Mouse (Mus musculus) fat pad, adult 2 months (tissue): ENCODE measurements around the gene Zfp715.
A peak's percentile ranks its signal among the peaks of the same experiment; 100 is the strongest.
"Not testable (repeated sequence)": the region's sequence is repeated elsewhere in the genome, so short reads cannot be mapped to it uniquely, and the experiment has no call there.

Experiments used
- DNase-seq: peaks from one replicate; pipeline ENCODE4 v3.0.0-alpha.2; 2011; ENCODE audit warnings: low read depth, low spot score; ENCODE audit errors: extremely low read depth

The Zfp715 gene

DNA sequence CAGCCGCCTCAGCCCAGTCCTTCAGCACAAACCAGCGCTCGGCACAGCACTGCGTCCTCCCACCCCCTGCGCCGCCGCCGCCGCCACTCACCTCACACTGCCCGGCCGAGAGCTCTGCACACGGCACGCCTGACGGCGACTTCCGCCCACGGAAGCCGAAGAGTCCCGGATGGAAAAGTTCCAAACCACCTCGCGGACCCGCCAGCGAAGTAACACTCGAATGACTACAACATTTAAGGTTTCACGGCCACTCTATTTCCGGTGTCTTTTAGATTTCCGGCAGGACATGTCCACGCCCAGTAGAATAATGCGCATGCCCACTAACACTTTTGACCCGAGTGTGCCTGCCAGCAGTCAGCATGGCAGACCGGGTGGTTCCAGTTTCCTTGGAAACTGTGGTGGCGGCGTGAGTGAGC lies at the start of gene Zfp715:
Zfp715 (minus strand) TSS at position 282 of the 416 bp plus-strand sequence.
- peak; percentile 77 for DNase-seq

DNA sequence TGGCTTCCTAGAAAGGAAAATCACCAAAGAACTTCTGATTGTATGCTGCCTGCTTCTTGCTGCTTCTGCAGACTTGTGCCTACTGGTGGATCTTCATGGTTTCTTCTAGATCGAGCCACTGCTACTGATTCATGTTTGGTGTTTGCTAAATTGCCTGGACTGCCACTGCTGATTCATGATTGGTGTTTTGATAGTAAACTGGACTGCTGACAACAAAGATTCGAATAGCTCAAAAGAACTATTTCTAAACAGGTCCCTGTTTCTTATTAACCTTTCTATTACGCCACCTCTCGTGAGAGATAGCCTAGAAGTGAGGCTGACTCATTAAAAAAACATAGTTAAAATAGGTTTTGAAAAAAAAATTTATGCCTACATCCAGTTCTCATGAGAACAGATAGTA lies 48.9 kb upstream of the Zfp715 start:
- DNase-seq = no peak

DNA sequence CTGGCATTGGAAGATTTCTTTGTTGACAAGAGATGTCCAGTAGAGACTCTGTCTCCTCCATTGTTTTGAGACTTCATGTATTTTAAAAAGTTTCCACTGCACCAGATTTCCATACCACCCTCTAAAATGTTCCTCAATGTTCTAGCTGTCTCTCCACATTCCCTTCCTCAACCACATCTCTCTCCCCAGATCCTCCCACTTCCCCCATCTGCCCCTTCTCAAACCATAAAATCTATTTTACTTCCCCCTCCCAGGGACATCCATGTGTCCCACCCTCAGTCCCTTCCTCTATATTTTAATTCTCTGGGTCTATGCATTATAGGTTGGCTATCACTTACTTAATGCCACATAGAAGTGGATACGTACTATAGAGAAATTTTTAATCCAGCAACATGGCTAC lies 48.3 kb upstream of the Zfp715 start:
- DNase-seq = no peak

- no peak for DNase-seq
These were observed 45.5 kb upstream of the Zfp715 start for GRCm38 (mm10) chr7:43358556-43358955.

GRCm38 (mm10) chr7:43354893-43355835 lies 42.1 kb upstream of the Zfp715 start:
- DNase-seq = no peak

DNA sequence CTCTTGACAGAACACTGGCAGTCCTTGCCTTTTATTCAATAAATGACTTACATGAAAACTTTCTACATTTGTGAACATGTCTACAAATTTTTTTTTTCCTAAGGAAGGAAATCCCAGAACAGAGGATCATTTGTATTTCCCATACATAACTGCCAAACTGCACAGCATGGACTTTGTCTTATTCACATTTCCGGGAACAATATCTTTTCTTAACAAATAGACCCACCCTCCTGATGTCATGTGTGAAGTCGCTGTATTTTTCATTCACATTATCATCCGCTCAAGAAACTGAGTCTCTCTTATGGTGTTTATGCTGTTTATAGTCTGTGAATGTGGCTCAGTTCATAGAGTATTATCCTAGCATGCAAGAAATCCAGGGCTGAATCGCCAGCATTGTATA lies 40.7 kb upstream of the Zfp715 start:
- no peak for DNase-seq

GRCm38 (mm10) chr7:43353118-43353517 lies 40.0 kb upstream of the Zfp715 start:
- DNase-seq = no peak

GRCm38 (mm10) chr7:43351154-43351553 lies 38.1 kb upstream of the Zfp715 start, which contains the start of gene Siglecf:
TSS of gene Siglecf (plus strand) at chr7:43351341.
- DNase-seq = no peak

DNA sequence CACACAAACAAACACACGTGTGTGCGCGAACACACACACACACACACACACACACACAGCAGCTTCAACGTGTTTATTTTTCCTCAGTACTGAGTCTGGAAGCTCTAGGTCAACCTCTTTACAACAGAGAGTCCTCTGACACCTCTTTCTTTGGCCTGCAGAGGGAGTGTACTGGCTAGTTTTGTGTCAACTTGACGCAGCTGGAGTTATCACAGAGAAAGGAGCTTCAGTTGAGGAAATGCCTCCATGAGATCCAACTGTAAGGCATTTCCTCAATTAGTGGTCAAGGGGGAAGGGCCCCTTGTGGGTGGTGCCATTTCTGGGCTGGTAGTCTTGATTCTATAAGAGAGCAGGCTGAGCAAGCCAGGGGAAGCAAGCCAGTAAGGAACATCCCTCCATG lies 36.5 kb upstream of the Zfp715 start:
- not testable (repeated sequence) for DNase-seq

DNA sequence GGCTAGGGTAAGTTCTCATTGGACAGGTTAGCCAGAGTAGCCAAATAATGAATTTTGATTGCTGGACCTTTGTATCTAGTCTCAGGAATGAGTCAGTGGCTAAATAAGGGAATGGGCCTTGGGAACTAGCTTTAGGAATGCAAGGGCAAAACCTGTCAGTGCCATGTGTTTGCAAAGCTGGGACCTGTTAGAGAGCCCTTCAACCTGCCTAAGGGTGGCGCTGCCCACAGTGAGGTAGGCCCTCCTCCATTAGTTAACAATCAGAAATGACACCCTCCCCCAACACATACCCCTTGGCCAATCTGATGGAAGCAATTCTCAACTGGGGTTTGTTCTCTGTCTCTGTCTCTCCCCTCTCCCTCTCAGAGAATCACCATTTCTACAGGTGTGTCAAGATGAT lies 33.5 kb upstream of the Zfp715 start:
- no peak for DNase-seq

- DNase-seq = no peak
These were observed 33.1 kb upstream of the Zfp715 start for GRCm38 (mm10) chr7:43346148-43346547.

DNA sequence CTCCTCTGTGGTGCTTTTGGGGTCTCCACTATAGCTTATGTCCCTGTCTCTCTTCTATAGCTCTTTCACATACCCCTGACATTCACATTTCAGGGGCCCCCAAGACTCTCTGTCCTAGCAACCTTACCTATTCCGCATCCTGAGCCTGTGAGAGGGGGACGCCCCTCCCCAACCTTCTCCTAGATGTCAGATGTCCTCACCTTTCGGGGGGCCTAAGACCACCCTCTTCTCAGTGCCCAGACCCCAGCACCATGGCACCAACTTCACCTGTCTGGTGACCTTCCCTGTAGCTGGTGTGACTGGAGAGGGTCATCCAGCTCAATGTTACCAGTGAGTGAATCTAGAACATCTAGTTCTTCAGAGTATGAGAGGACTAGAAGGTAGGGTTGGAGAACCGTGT lies 31.4 kb upstream of the Zfp715 start:
- no peak for DNase-seq

DNA sequence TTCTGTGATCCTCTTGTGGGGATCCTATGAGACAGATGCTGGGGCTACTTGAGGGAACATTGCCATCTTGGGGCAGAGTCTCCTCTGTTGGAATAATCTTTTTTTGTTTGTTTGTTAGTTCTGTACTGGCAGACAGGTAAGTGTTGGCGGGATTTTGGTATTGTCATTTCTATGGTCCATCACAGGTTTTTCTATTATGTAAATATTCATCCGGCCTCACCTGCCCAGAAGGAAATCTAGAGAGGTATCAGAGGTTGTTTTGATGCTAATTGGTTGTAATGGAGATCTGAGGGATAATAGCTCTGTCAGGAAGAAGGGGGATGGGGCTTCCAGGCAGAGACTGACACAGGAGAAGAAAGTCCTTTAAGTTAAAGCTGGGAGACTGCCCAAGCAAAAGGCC lies 30.9 kb upstream of the Zfp715 start:
- no peak for DNase-seq

DNA sequence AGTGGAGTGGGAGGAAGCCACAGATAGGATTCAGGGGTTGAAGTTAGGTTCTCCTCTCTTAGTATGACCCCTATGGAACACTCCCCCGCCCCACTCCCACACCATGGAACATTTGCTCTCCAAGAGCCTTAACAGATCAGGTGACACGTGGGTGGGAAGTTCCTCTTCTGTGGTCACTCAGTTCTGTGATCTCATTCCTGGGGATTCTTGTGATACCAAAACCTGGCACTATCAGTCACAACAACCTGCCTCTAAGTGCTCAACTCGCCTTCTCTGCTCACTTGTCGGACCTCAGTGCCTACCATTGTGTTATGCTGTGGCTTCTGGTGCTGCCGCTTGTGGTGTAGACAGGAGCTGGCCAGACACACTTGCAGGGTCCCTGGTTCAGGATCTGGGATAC lies 30.1 kb upstream of the Zfp715 start:
- no peak for DNase-seq

- DNase-seq = no peak
These were observed 27.7 kb upstream of the Zfp715 start for GRCm38 (mm10) chr7:43340771-43341170.

DNA sequence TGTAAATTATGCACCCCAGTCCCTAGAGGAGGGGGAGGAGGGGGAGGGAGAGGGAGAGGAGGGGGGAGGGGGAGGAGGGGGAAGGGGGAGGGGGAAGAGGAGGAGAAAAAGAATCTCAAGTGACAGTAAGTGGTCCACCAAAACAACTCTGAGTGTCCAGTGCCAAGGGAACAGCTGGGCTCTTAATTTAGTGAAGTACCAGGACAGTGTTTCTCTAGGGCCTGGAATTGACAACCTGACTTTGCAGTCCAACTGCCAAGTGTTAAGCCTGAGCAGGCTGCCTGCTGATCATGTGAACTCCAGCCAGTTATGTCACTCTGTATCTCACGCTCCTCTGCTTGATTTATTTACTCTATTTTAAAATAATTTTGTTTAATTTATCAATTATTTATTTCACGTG lies 20.8 kb upstream of the Zfp715 start:
- DNase-seq = no peak

GRCm38 (mm10) chr7:43333203-43333602 lies 20.1 kb upstream of the Zfp715 start:
- no peak for DNase-seq

DNA sequence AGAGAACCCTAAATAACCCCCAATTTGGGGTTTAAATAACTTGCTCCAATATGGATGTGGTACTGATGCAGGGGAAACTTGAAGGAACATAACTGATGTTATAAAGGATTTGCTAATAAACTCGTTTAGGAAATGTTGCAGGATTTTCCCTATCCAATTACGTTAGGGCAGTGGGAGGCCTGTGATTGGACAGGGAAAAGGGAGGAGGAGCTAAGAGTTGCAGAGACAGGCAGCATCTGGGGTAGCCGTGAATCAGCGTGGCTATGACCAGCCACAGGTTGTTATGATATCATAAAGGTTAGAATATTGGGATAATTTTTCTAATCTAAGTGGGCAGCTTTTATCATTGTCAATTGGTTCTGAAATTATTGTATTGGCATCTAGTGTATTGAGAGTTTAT lies 15.0 kb upstream of the Zfp715 start:
- DNase-seq = no peak

DNA sequence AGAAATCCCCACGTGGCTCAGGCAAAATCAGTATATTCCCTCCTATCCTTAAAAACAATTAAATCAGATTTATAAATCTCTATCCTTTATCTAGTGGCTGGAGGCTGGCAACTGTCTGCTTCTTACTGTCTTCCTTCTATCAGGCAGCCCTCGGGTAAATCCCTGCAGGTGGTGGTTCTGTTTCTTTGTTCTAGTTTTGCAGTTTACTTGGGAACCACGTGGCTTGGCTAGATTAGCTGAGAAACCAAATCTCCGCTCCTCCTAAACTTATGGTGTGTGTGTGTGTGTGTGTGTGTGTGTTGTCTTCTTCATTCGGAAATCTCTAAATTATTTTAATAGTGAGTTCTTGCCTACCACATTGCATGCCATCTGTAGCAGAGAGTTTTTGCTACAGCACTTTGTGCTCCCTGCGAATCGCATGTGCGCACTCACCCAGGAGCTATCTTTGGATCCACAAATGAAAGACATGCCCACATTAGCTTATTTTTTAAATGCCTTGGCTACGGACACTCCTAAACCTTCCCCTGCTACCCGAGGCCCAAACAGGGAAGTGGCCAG lies 13.2 kb upstream of the Zfp715 start:
- no peak for DNase-seq

- no peak for DNase-seq
These were observed 595 bp downstream of the Zfp715 start for GRCm38 (mm10) chr7:43312386-43313012.

- DNase-seq = no peak
These were observed 1.5 kb downstream of the Zfp715 start for GRCm38 (mm10) chr7:43311632-43312031.

- no peak for DNase-seq
These were observed 4.0 kb downstream of the Zfp715 start for GRCm38 (mm10) chr7:43309069-43309468.
